Mouse (Mus musculus): ENCODE data around the gene Aldoc. TPM values are rescaled to one million over a fixed set of nuclear protein-coding genes. Genes with fewer than 3 reads are reported as not detected.

Gene Aldoc
- total RNA-seq, 1 experiment from 2014 or later = 8.8 TPM

GRCm38 (mm10) chr11:78332676-78333075, 9.9 kb downstream of the Aldoc start:
- no peak for DNase-seq

GRCm38 (mm10) chr11:78333992-78334391, 11.2 kb downstream of the Aldoc start:
- peak; percentile 60 for DNase-seq

GRCm38 (mm10) chr11:78337040-78337439, 14.3 kb downstream of the Aldoc start:
- DNase-seq = no peak

GRCm38 (mm10) chr11:78341702-78342101, 18.9 kb downstream of the Aldoc start:
- no peak for DNase-seq

- peak; percentile 90 for DNase-seq
These were observed 20.9 kb downstream of the Aldoc start, which contains the start of gene Unc119 for GRCm38 (mm10) chr11:78343381-78344327. Gene Unc119, plus strand, starts transcription at chr11:78343482.

GRCm38 (mm10) chr11:78344328-78344889, 21.6 kb downstream of the Aldoc start:
- DNase-seq = no peak

- peak; percentile 79 for DNase-seq
These were observed 22.3 kb downstream of the Aldoc start for GRCm38 (mm10) chr11:78344890-78345715.

GRCm38 (mm10) chr11:78345801-78346200, 23.0 kb downstream of the Aldoc start:
- peak; percentile 30 for DNase-seq

- peak; percentile 57 for DNase-seq
These were observed 23.7 kb downstream of the Aldoc start for GRCm38 (mm10) chr11:78346326-78347069.

- peak; percentile 84 for DNase-seq
These were observed 24.4 kb downstream of the Aldoc start for GRCm38 (mm10) chr11:78347070-78347754.

- no peak for DNase-seq
These were observed 25.1 kb downstream of the Aldoc start for GRCm38 (mm10) chr11:78347908-78348307.

- no peak for DNase-seq
These were observed 25.7 kb downstream of the Aldoc start for GRCm38 (mm10) chr11:78348474-78348873.

GRCm38 (mm10) chr11:78349441-78350358, 26.9 kb downstream of the Aldoc start:
- no peak for DNase-seq

GRCm38 (mm10) chr11:78353081-78353480, 30.3 kb downstream of the Aldoc start:
- DNase-seq = peak; percentile 10

GRCm38 (mm10) chr11:78354905-78355304, 32.1 kb downstream of the Aldoc start:
- peak; percentile 1 for DNase-seq

GRCm38 (mm10) chr11:78355471-78356238, 32.9 kb downstream of the Aldoc start:
- peak; percentile 88 for DNase-seq

GRCm38 (mm10) chr11:78358330-78359007, 35.7 kb downstream of the Aldoc start:
- peak; percentile 63 for DNase-seq

- DNase-seq = peak; percentile 89
These were observed 37.5 kb downstream of the Aldoc start for GRCm38 (mm10) chr11:78360125-78360788.
